Mouse (Mus musculus): ENCODE measurements around the gene Axin2.

- TF ChIP-seq POLR2AphosphoS2 (IDR thresholded peaks at IDR 0.05; ENCODE audit: low read depth, low read length) (no peak), E2F4 (IDR thresholded peaks at IDR 0.05; ENCODE audit: insufficient replicate concordance, low read depth, low read length) (no peak), CTCF (conservative IDR thresholded peaks at IDR 0.05 in 1 of 2, IDR thresholded peaks at IDR 0.05 in 1 of 2; ENCODE audit: low read depth in 2 of 2, low read length in 2 of 2) (no peak), USF2 (conservative IDR thresholded peaks at IDR 0.05; ENCODE audit: low read depth, low read length) (no peak), EP300 (IDR thresholded peaks at IDR 0.05; ENCODE audit: low read length) (no peak), POLR2A (IDR thresholded peaks at IDR 0.05; ENCODE audit: low read depth, low read length) (no peak), ZC3H11A (IDR thresholded peaks at IDR 0.05; ENCODE audit: low read depth, low read length) (no peak), GABPA (IDR thresholded peaks at IDR 0.05; ENCODE audit: insufficient replicate concordance, low read depth, low read length) (no peak)
Measured at GRCm38 (mm10) chr11:108893232-108893790, 26.8 kb upstream of the Axin2 start.
